Mouse (Mus musculus): ENCODE results near the gene Snapc2. TPM values are rescaled to one million over a fixed set of nuclear protein-coding genes. Genes with fewer than 3 reads are reported as not detected.

Snapc2 gene
- total RNA-seq, 2 experiments from 2014 or later: 8.6 to 19.3 TPM

- ATAC-seq (ENCODE audit: poor library complexity, severe bottlenecking): no peak
These were observed 12.5 kb downstream of the Snapc2 start for GRCm38 (mm10) chr8:4265160-4265914.

GRCm38 (mm10) chr8:4267627-4268026 lies 14.7 kb downstream of the Snapc2 start:
- ATAC-seq (ENCODE audit: poor library complexity, severe bottlenecking): peak; percentile 71

- no peak for ATAC-seq (ENCODE audit: poor library complexity, severe bottlenecking)
These were observed 16.7 kb downstream of the Snapc2 start for GRCm38 (mm10) chr8:4269609-4270008.

GRCm38 (mm10) chr8:4275275-4276110 lies 22.6 kb downstream of the Snapc2 start, which contains the start of gene Timm44:
Timm44 (minus strand) TSS chr8:4275913.
- peak; percentile 100 for ATAC-seq (ENCODE audit: poor library complexity, severe bottlenecking)

GRCm38 (mm10) chr8:4276111-4276465 lies 23.2 kb downstream of the Snapc2 start:
- no peak for ATAC-seq (ENCODE audit: poor library complexity, severe bottlenecking)

GRCm38 (mm10) chr8:4292738-4293137 lies 39.9 kb downstream of the Snapc2 start:
- ATAC-seq (ENCODE audit: poor library complexity, severe bottlenecking): no peak

GRCm38 (mm10) chr8:4297822-4298221 lies 44.9 kb downstream of the Snapc2 start:
- ATAC-seq (ENCODE audit: poor library complexity, severe bottlenecking): no peak

GRCm38 (mm10) chr8:4304124-4304547 lies 51.3 kb downstream of the Snapc2 start:
- ATAC-seq (ENCODE audit: poor library complexity, severe bottlenecking): no peak

Other genes with a start within 250 kb of the Snapc2 start
- not detected in 2 replicates for gene Cd209f, start 147.2 kb upstream of the Snapc2 start, total RNA-seq (2015)
- gene Cd209f, start 147.2 kb upstream of the Snapc2 start, total RNA-seq (2017): 0.81 TPM in 1 of 2 replicates, not detected in the other
- not detected in 2 replicates for gene Cd209g, start 119.0 kb upstream of the Snapc2 start, total RNA-seq (2015)
- not detected in 2 replicates for gene Cd209g, start 119.0 kb upstream of the Snapc2 start, total RNA-seq (2017)
- 3.6 and 4.1 TPM in 2 replicates for gene Evi5l, start 86.5 kb upstream of the Snapc2 start, total RNA-seq (2015)
- gene Evi5l, start 86.5 kb upstream of the Snapc2 start, total RNA-seq (2017): 4.5 and 6.0 TPM in 2 replicates
- gene Prr36, start 35.6 kb upstream of the Snapc2 start, total RNA-seq (2015): 0.09 and 0.14 TPM in 2 replicates
- gene Prr36, start 35.6 kb upstream of the Snapc2 start, total RNA-seq (2017): not detected in 2 replicates
- gene Lrrc8e, start 26.3 kb upstream of the Snapc2 start, total RNA-seq (2015): not detected in 2 replicates
- not detected in 2 replicates for gene Lrrc8e, start 26.3 kb upstream of the Snapc2 start, total RNA-seq (2017)
- 24.6 and 32.4 TPM in 2 replicates for gene Map2k7, start 14.3 kb upstream of the Snapc2 start, total RNA-seq (2015)
- gene Map2k7, start 14.3 kb upstream of the Snapc2 start, total RNA-seq (2017): 27.1 and 32.4 TPM in 2 replicates
- gene Gm49320, start 14.2 kb upstream of the Snapc2 start, total RNA-seq (2015): not detected in 2 replicates
- gene Gm49320, start 14.2 kb upstream of the Snapc2 start, total RNA-seq (2017): 0.12 TPM in 1 of 2 replicates, not detected in the other
- gene Tgfbr3l, start 4.9 kb upstream of the Snapc2 start, total RNA-seq (2015): 1.5 and 2.1 TPM in 2 replicates
- 0.44 and 2.5 TPM in 2 replicates for gene Tgfbr3l, start 4.9 kb upstream of the Snapc2 start, total RNA-seq (2017)
- gene Ctxn1, start 6.2 kb downstream of the Snapc2 start, total RNA-seq (2015): 0.91 and 1.9 TPM in 2 replicates
- 0.15 TPM in 1 of 2 replicates, not detected in the other for gene Ctxn1, start 6.2 kb downstream of the Snapc2 start, total RNA-seq (2017)
- gene Timm44, start 22.8 kb downstream of the Snapc2 start, total RNA-seq (2015): 42.1 and 45.2 TPM in 2 replicates
- gene Timm44, start 22.8 kb downstream of the Snapc2 start, total RNA-seq (2017): 60.3 and 68.0 TPM in 2 replicates
- 14.0 and 18.8 TPM in 2 replicates for gene Ccl25, start 72.1 kb downstream of the Snapc2 start, total RNA-seq (2015)
- 8.9 and 9.5 TPM in 2 replicates for gene Ccl25, start 72.1 kb downstream of the Snapc2 start, total RNA-seq (2017)
- 86.6 and 92.7 TPM in 2 replicates for gene Elavl1, start 72.3 kb downstream of the Snapc2 start, total RNA-seq (2015)
- gene Elavl1, start 72.3 kb downstream of the Snapc2 start, total RNA-seq (2017): 46.0 and 59.2 TPM in 2 replicates
- 1.2 and 1.9 TPM in 2 replicates for gene Cers4, start 239.9 kb downstream of the Snapc2 start, total RNA-seq (2015)
- 0.81 and 2.1 TPM in 2 replicates for gene Cers4, start 239.9 kb downstream of the Snapc2 start, total RNA-seq (2017)

Data from megakaryocyte, adult 5-6 weeks (primary cell).